In the genomic region with DNA sequence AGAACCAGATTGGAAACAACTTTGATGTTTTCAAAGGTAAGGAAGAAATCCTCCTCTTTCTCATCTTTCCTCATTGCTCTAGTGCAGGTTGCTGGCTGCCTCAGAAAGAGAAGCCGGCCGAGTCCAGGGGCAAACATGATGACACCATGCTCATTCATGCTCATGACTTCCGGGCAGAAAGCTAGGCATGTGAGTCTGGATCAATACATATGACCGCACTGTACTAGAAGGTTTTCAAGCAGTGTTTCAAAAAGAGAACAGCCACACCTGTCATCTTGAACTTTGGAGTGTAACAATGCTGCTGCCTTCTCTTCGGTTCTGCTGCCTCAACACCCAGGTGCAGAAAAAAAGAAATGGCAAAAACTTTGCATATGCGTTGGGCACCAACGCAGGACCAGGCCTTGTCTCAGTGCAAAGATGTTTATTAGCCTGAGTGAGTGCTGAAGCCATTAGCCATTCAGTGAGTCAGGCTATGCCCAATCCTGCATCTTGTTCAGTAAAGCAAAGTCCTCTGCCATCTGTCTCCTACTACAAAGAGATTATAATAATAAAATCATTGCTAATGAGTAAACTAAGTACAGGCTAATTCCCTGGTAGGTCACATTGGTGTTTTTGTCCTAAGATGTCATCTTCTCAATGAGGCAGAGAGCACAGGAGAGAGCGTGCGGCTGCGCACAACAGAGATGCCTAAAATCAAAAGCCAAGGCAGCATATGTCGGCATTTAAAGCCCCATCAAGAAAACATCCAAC, we compare ENCODE assay signal across 17 mouse cellular contexts.
DNase-seq lines count a peak whose midpoint lies in the region; ATAC-seq and TF ChIP-seq lines count a peak whose summit lies in the region.
"Had no signal": no experiment of that assay in that cellular context is flagged by ENCODE, and none has a peak within 500 bp of the region (broad histone marks: within the 10 kb centered on the region; RNA-seq: fewer than 3 reads in every experiment).

No protein-coding gene starts in this region.

- H3K27ac ChIP-seq in hindbrain, embryonic 16.5 days (ENCODE audit: low read depth, low read length), result no peak overlapping the region
- H3K27ac ChIP-seq in hindbrain, embryonic 11.5 days (ENCODE audit: low read depth, low read length), result no peak overlapping the region
- H3K27ac ChIP-seq in midbrain, postnatal 0 days (ENCODE audit: low read depth, low read length), result no peak overlapping the region
- no peak overlapping the region for H3K27ac ChIP-seq in midbrain, embryonic 10.5 days (replicated peaks)
- 0 out of 2 replicates have a peak overlapping the region, but pooled peaks have one; percentile 30 for H3K27ac ChIP-seq in intestine, postnatal 0 days (ENCODE audit: low read depth, low read length)
- H3K27ac ChIP-seq: heart, embryonic 10.5 days; hindbrain, postnatal 0 days; kidney, postnatal 0 days; limb, embryonic 12.5 days; liver, embryonic 15.5 days; macrophage had no signal

- no peaks in the 10 kb centered on the region for H3K36me3 ChIP-seq in hindbrain, embryonic 16.5 days (ENCODE audit: control insufficient read depth, insufficient read depth, low read length)
- no peaks in the 10 kb centered on the region for H3K36me3 ChIP-seq in hindbrain, embryonic 11.5 days (ENCODE audit: control insufficient read depth, insufficient read depth, low read length)
- H3K36me3 ChIP-seq in midbrain, postnatal 0 days (ENCODE audit: insufficient read depth, low read length), result no peaks in the 10 kb centered on the region
- H3K36me3 ChIP-seq in midbrain, embryonic 10.5 days, result no peaks in the 10 kb centered on the region
- no peaks in the 10 kb centered on the region for H3K36me3 ChIP-seq in intestine, postnatal 0 days (ENCODE audit: control insufficient read depth, insufficient read depth)
- H3K36me3 ChIP-seq: heart, embryonic 10.5 days; limb, embryonic 12.5 days; liver, embryonic 15.5 days had no signal

- no peak overlapping the region for H3K4me3 ChIP-seq in hindbrain, embryonic 16.5 days (ENCODE audit: low read length)
- no peak overlapping the region for H3K4me3 ChIP-seq in hindbrain, embryonic 11.5 days (ENCODE audit: low read depth, low read length)
- no peak overlapping the region for H3K4me3 ChIP-seq in midbrain, postnatal 0 days (ENCODE audit: low read depth, low read length)
- H3K4me3 ChIP-seq in midbrain, embryonic 10.5 days, result no peak overlapping the region
- no peak overlapping the region for H3K4me3 ChIP-seq in intestine, postnatal 0 days (ENCODE audit: low read depth, low read length)
- H3K4me3 ChIP-seq: heart, embryonic 10.5 days; limb, embryonic 12.5 days; liver, embryonic 15.5 days had no signal

- WGBS in hindbrain, embryonic 16.5 days, result 85% methylated on average over 11 of the region's 11 CpGs
- 91% methylated on average over 11 of the region's 11 CpGs for WGBS in hindbrain, embryonic 11.5 days
- 85% methylated on average over 11 of the region's 11 CpGs for WGBS in midbrain, postnatal 0 days
- 96% methylated on average over 11 of the region's 11 CpGs for WGBS in midbrain, embryonic 10.5 days
- 67% methylated on average over 11 of the region's 11 CpGs for WGBS in intestine, postnatal 0 days

- TF ChIP-seq CTCF in midbrain, postnatal 0 days (IDR thresholded peaks at IDR 0.05), result no peak
- no peak for TF ChIP-seq CTCF in intestine, postnatal 0 days (IDR thresholded peaks at IDR 0.05; ENCODE audit: low read depth)

- no peaks in the 10 kb centered on the region for H3K9me3 ChIP-seq in hindbrain, embryonic 16.5 days (ENCODE audit: control insufficient read depth, low read length)
- no peaks in the 10 kb centered on the region for H3K9me3 ChIP-seq in hindbrain, embryonic 11.5 days (ENCODE audit: control insufficient read depth, low read length)
- no peaks in the 10 kb centered on the region for H3K9me3 ChIP-seq in midbrain, postnatal 0 days (ENCODE audit: low read length)
- H3K9me3 ChIP-seq in midbrain, embryonic 10.5 days (replicated peaks), result no peaks in the 10 kb centered on the region
- H3K9me3 ChIP-seq in intestine, postnatal 0 days (ENCODE audit: control insufficient read depth), result no peaks in the 10 kb centered on the region
- H3K9me3 ChIP-seq: heart, embryonic 10.5 days; limb, embryonic 12.5 days; liver, embryonic 15.5 days had no signal

- 0 out of 2 replicates have a peak, but pooled peaks have one; percentile 24 for ATAC-seq in hindbrain, embryonic 16.5 days
- no peak for ATAC-seq in hindbrain, embryonic 11.5 days (ENCODE audit: low FRiP score)
- no peak for ATAC-seq in midbrain, postnatal 0 days (ENCODE audit: low FRiP score)
- ATAC-seq in intestine, postnatal 0 days, result peak; percentile 84
- ATAC-seq in erythroid progenitor cell, adult 5-6 weeks (replicated peaks; ENCODE audit: low FRiP score, poor library complexity, severe bottlenecking), result no peak
- ATAC-seq: hindbrain, postnatal 0 days had no signal

- no peak overlapping the region for H3K4me2 ChIP-seq in hindbrain, embryonic 16.5 days (ENCODE audit: low read length)
- H3K4me2 ChIP-seq in hindbrain, embryonic 11.5 days (replicated peaks; ENCODE audit: low read depth, low read length), result no peak overlapping the region
- H3K4me2 ChIP-seq in midbrain, postnatal 0 days (ENCODE audit: low read depth, low read length, poor library complexity, severe bottlenecking), result no peak overlapping the region
- no peak overlapping the region for H3K4me2 ChIP-seq in intestine, postnatal 0 days (replicated peaks; ENCODE audit: low read depth)
- H3K4me2 ChIP-seq: limb, embryonic 12.5 days; liver, embryonic 15.5 days had no signal

- no peak for DNase-seq in hindbrain, embryonic 11.5 days (ENCODE audit: low spot score)
- DNase-seq in midbrain, postnatal 0 days (ENCODE audit: low spot score), result peak; percentile 9
- no peak for DNase-seq in midbrain, embryonic 10.5 days (ENCODE audit: low spot score)
- DNase-seq in cerebellum, postnatal 25 days, result no peak
- DNase-seq: adrenal gland, adult 2 months; B cell, adult 2 months; kidney, adult 18-20 months; thymus, postnatal 14 days had no signal

- H3K4me1 ChIP-seq in hindbrain, embryonic 16.5 days (ENCODE audit: control insufficient read depth, insufficient read depth, low read depth, low read length), result no peaks in the 10 kb centered on the region
- H3K4me1 ChIP-seq in hindbrain, embryonic 11.5 days (replicated peaks; ENCODE audit: control insufficient read depth, insufficient read depth, low read length), result no peaks in the 10 kb centered on the region
- H3K4me1 ChIP-seq in midbrain, postnatal 0 days (ENCODE audit: insufficient read depth, low read length), result no peaks in the 10 kb centered on the region
- H3K4me1 ChIP-seq in midbrain, embryonic 10.5 days, result no peaks in the 10 kb centered on the region
- H3K4me1 ChIP-seq in intestine, postnatal 0 days (replicated peaks; ENCODE audit: control insufficient read depth, insufficient read depth, low read length), result no peaks in the 10 kb centered on the region; the same call in 1 of the 2 replicates
- H3K4me1 ChIP-seq: heart, embryonic 10.5 days; liver, embryonic 15.5 days had no signal

- H3K9ac ChIP-seq in hindbrain, embryonic 16.5 days (ENCODE audit: low read depth, low read length), result no peak overlapping the region
- no peak overlapping the region for H3K9ac ChIP-seq in hindbrain, embryonic 11.5 days (ENCODE audit: low read depth, low read length)
- no peak overlapping the region for H3K9ac ChIP-seq in midbrain, postnatal 0 days (replicated peaks; ENCODE audit: low read length, poor library complexity, severe bottlenecking)
- H3K9ac ChIP-seq in intestine, postnatal 0 days (ENCODE audit: low read depth, low read length), result no peak overlapping the region
- H3K9ac ChIP-seq: limb, embryonic 12.5 days; liver, embryonic 15.5 days had no signal

- H3K27me3 ChIP-seq in hindbrain, embryonic 16.5 days (replicated peaks; ENCODE audit: control insufficient read depth, insufficient read depth, low read length), result no peaks in the 10 kb centered on the region
- H3K27me3 ChIP-seq in hindbrain, embryonic 11.5 days (ENCODE audit: control insufficient read depth, insufficient read depth, low read length), result no peaks in the 10 kb centered on the region
- no peaks in the 10 kb centered on the region for H3K27me3 ChIP-seq in midbrain, postnatal 0 days (ENCODE audit: insufficient read depth, low read length)
- H3K27me3 ChIP-seq in midbrain, embryonic 10.5 days (ENCODE audit: low read depth, poor library complexity, severe bottlenecking), result no peaks in the 10 kb centered on the region
- H3K27me3 ChIP-seq in intestine, postnatal 0 days (replicated peaks; ENCODE audit: control insufficient read depth, insufficient read depth, low read length), result no peaks in the 10 kb centered on the region
- H3K27me3 ChIP-seq: limb, embryonic 12.5 days; liver, embryonic 15.5 days had no signal

Comparison
In these comparisons a context has a peak if more than half of its experiments do, and no peak if none do; other contexts are left out.
1. ATAC-seq: peak in hindbrain, embryonic 16.5 days (single experiment) and intestine, postnatal 0 days (single experiment); none in hindbrain, embryonic 11.5 days (single experiment), midbrain, postnatal 0 days (single experiment) and erythroid progenitor cell, adult 5-6 weeks (single experiment).